Mouse (Mus musculus): ENCODE measurements around the gene Rest. TPM values are rescaled to one million over a fixed set of nuclear protein-coding genes. Genes with fewer than 3 reads are reported as not detected.
"Not testable (repeated sequence)": the region's sequence is repeated elsewhere in the genome, so short reads cannot be mapped to it uniquely, and the experiment has no call there.

The Rest gene
- 17.8 and 19.5 TPM in 2 replicates for polyA plus RNA-seq (2016; fragmentation: Nextera tagmentation; extraction: Ambion mirVana)

- DNase-seq (ENCODE audit: low spot score) = peak; percentile 86
- H3K27ac ChIP-seq (replicated peaks) = peak within 1 kb of the TSS; percentile 95
- H3K4me3 ChIP-seq = peak within 1 kb of the TSS; percentile 73
- H3K27me3 ChIP-seq (ENCODE audit: low read depth, poor library complexity, severe bottlenecking) = peaks cover 18% of the 10 kb centered on the region
- H3K4me1 ChIP-seq = peaks cover 48% of the 10 kb centered on the region
- peaks cover 24% of the 10 kb centered on the region for H3K36me3 ChIP-seq
- under 1% methylated on average over 71 of the region's 78 CpGs for WGBS
- H3K9me3 ChIP-seq (replicated peaks) = peaks cover 2% of the 10 kb centered on the region; the same call in 1 of the 2 replicates
Measured at GRCm38 (mm10) chr5:77265081-77265670, at the start of gene Rest. Gene Rest, plus strand, starts transcription at chr5:77265491.

- H3K4me3 ChIP-seq = no peak overlapping the region
- H3K27me3 ChIP-seq (ENCODE audit: low read depth, poor library complexity, severe bottlenecking) = peaks cover 2% of the 10 kb centered on the region; the same call in 1 of the 2 replicates
- 13% methylated on average over 9 of the region's 9 CpGs for WGBS
Measured at GRCm38 (mm10) chr5:77217211-77217610, 48.1 kb upstream of the Rest start.

GRCm38 (mm10) chr5:77217724-77218123, 47.6 kb upstream of the Rest start:
- no peak for DNase-seq (ENCODE audit: low spot score)
- no peaks in the 10 kb centered on the region for H3K36me3 ChIP-seq
- no peak overlapping the region for H3K4me3 ChIP-seq
- H3K9me3 ChIP-seq (replicated peaks) = no peaks in the 10 kb centered on the region
- H3K27me3 ChIP-seq (ENCODE audit: low read depth, poor library complexity, severe bottlenecking) = no peaks in the 10 kb centered on the region
- peaks cover 3% of the 10 kb centered on the region; the same call in 1 of the 2 replicates for H3K4me1 ChIP-seq
- no peak overlapping the region for H3K27ac ChIP-seq (replicated peaks)
- WGBS = 18% methylated on average over 2 of the region's 2 CpGs

More at GRCm38 (mm10) chr5:77217211-77217610, 48.1 kb upstream of the Rest start:
- no peaks in the 10 kb centered on the region for H3K9me3 ChIP-seq (replicated peaks)
- H3K27ac ChIP-seq (replicated peaks) = no peak overlapping the region
- H3K4me1 ChIP-seq = peaks cover 3% of the 10 kb centered on the region; the same call in 1 of the 2 replicates
- H3K36me3 ChIP-seq = no peaks in the 10 kb centered on the region
- peak; percentile 73 for DNase-seq (ENCODE audit: low spot score)

GRCm38 (mm10) chr5:77223043-77223975, 42.0 kb upstream of the Rest start:
- Histone ChIP-seq H3K4me3 (no peak overlapping the region), H3K36me3 (no peaks in the 10 kb centered on the region), H3K9me3 (replicated peaks) (no peaks in the 10 kb centered on the region), H3K27ac (replicated peaks) (no peak overlapping the region), H3K27me3 (ENCODE audit: low read depth, poor library complexity, severe bottlenecking) (no peaks in the 10 kb centered on the region), H3K4me1 (no peaks in the 10 kb centered on the region)
- 75% methylated on average over 11 of the region's 11 CpGs for WGBS
- DNase-seq (ENCODE audit: low spot score) = no peak

- no peaks in the 10 kb centered on the region for H3K4me1 ChIP-seq
- no peaks in the 10 kb centered on the region for H3K9me3 ChIP-seq (replicated peaks)
- whole genome bisulfite sequencing = 52% methylated on average over 1 of the region's 1 CpGs
- no peaks in the 10 kb centered on the region for H3K36me3 ChIP-seq
- no peaks in the 10 kb centered on the region for H3K27me3 ChIP-seq (ENCODE audit: low read depth, poor library complexity, severe bottlenecking)
- no peak overlapping the region for H3K27ac ChIP-seq (replicated peaks)
- H3K4me3 ChIP-seq = no peak overlapping the region
- no peak for DNase-seq (ENCODE audit: low spot score)
Measured at GRCm38 (mm10) chr5:77228986-77229385, 36.3 kb upstream of the Rest start.

- not testable (repeated sequence) for H3K27ac ChIP-seq (replicated peaks); DNase-seq (ENCODE audit: low spot score); H3K36me3 ChIP-seq; H3K4me1 ChIP-seq; H3K27me3 ChIP-seq (ENCODE audit: low read depth, poor library complexity, severe bottlenecking); H3K9me3 ChIP-seq (replicated peaks); H3K4me3 ChIP-seq
- 86% methylated on average over 4 of the region's 4 CpGs for WGBS
Measured at GRCm38 (mm10) chr5:77231863-77232262, 33.4 kb upstream of the Rest start.

- no peak for DNase-seq (ENCODE audit: low spot score)
- 44% methylated on average over 3 of the region's 3 CpGs for WGBS
- Histone ChIP-seq H3K4me1 (peaks cover 4% of the 10 kb centered on the region), H3K27ac (replicated peaks) (no peak overlapping the region), H3K27me3 (ENCODE audit: low read depth, poor library complexity, severe bottlenecking) (no peaks in the 10 kb centered on the region), H3K36me3 (no peaks in the 10 kb centered on the region), H3K4me3 (no peak overlapping the region), H3K9me3 (replicated peaks) (no peaks in the 10 kb centered on the region)
Measured at GRCm38 (mm10) chr5:77234921-77235320, 30.4 kb upstream of the Rest start.

GRCm38 (mm10) chr5:77237104-77237503, 28.2 kb upstream of the Rest start:
- WGBS = 64% methylated on average over 2 of the region's 2 CpGs
- peaks cover 5% of the 10 kb centered on the region for H3K4me1 ChIP-seq
- no peak overlapping the region for H3K27ac ChIP-seq (replicated peaks)
- no peak overlapping the region for H3K4me3 ChIP-seq
- H3K36me3 ChIP-seq = no peaks in the 10 kb centered on the region
- no peaks in the 10 kb centered on the region for H3K9me3 ChIP-seq (replicated peaks)
- no peaks in the 10 kb centered on the region for H3K27me3 ChIP-seq (ENCODE audit: low read depth, poor library complexity, severe bottlenecking)
- no peak for DNase-seq (ENCODE audit: low spot score)

GRCm38 (mm10) chr5:77244331-77244987, 20.8 kb upstream of the Rest start:
- Histone ChIP-seq H3K36me3 (no peaks in the 10 kb centered on the region), H3K9me3 (replicated peaks) (no peaks in the 10 kb centered on the region), H3K4me1 (peaks cover 32% of the 10 kb centered on the region), H3K27ac (replicated peaks) (no peak overlapping the region), H3K4me3 (no peak overlapping the region), H3K27me3 (ENCODE audit: low read depth, poor library complexity, severe bottlenecking) (no peaks in the 10 kb centered on the region)
- peak; percentile 26 for DNase-seq (ENCODE audit: low spot score)
- WGBS = 44% methylated on average over 8 of the region's 8 CpGs

- H3K27ac ChIP-seq (replicated peaks) = peak overlapping the region; percentile 63
- H3K9me3 ChIP-seq (replicated peaks) = no peaks in the 10 kb centered on the region
- H3K27me3 ChIP-seq (ENCODE audit: low read depth, poor library complexity, severe bottlenecking) = no peaks in the 10 kb centered on the region
- 43% methylated on average over 7 of the region's 7 CpGs for WGBS
- DNase-seq (ENCODE audit: low spot score) = no peak
- peak overlapping the region; percentile 32 for H3K4me3 ChIP-seq
- H3K36me3 ChIP-seq = no peaks in the 10 kb centered on the region
- peaks cover 32% of the 10 kb centered on the region for H3K4me1 ChIP-seq
Measured at GRCm38 (mm10) chr5:77245463-77245786, 19.9 kb upstream of the Rest start.

GRCm38 (mm10) chr5:77245787-77246671, 19.3 kb upstream of the Rest start:
- DNase-seq (ENCODE audit: low spot score) = peak; percentile 50
- WGBS = 33% methylated on average over 26 of the region's 26 CpGs
- H3K4me3 ChIP-seq = peak overlapping the region; percentile 32

GRCm38 (mm10) chr5:77250083-77250482, 15.2 kb upstream of the Rest start:
- Histone ChIP-seq H3K27me3 (ENCODE audit: low read depth, poor library complexity, severe bottlenecking) (no peaks in the 10 kb centered on the region), H3K9me3 (replicated peaks) (no peaks in the 10 kb centered on the region)
- 71% methylated on average over 9 of the region's 9 CpGs for WGBS

More at GRCm38 (mm10) chr5:77245787-77246671, 19.3 kb upstream of the Rest start:
- no peaks in the 10 kb centered on the region for H3K27me3 ChIP-seq (ENCODE audit: low read depth, poor library complexity, severe bottlenecking)
- no peaks in the 10 kb centered on the region for H3K36me3 ChIP-seq
- peak overlapping the region; percentile 63 for H3K27ac ChIP-seq (replicated peaks)
- peaks cover 32% of the 10 kb centered on the region for H3K4me1 ChIP-seq
- no peaks in the 10 kb centered on the region for H3K9me3 ChIP-seq (replicated peaks)

More at GRCm38 (mm10) chr5:77250083-77250482, 15.2 kb upstream of the Rest start:
- DNase-seq (ENCODE audit: low spot score) = no peak
- Histone ChIP-seq H3K36me3 (no peaks in the 10 kb centered on the region), H3K4me1 (peaks cover 15% of the 10 kb centered on the region), H3K4me3 (no peak overlapping the region), H3K27ac (replicated peaks) (no peak overlapping the region)

Data from midbrain, embryonic 10.5 days (tissue).